Mouse (Mus musculus): ENCODE results near the gene Pigb. TPM values are rescaled to one million over a fixed set of nuclear protein-coding genes. Genes with fewer than 3 reads are reported as not detected.

Pigb gene
- polyA plus RNA-seq, 1 experiment from 2014 or later: 3.1 TPM

DNA sequence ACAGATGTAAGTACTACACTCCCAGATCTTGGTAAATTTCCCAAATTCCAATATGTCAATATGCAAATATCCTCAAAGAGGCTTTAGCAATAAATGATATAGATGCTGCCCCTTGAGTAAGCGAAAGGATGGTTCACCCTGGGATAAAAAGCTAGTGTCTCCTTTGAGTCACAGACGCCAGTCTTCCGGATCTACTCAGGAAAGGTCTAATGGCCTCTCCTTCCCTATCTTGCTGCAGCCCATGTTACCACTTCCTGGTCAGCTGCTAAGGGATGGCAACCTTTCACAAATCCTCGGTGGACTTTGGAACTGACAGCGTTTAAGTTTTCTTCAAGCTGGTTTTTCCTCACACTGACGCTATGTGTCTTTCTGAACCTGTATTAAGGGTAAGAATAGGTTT, 28.5 kb upstream of the Pigb start:
- H3K4me2 ChIP-seq (ENCODE audit: low read depth, low read length): no peak overlapping the region
- H3K4me1 ChIP-seq (ENCODE audit: insufficient read depth): peaks cover 17% of the 10 kb centered on the region
- H3K9ac ChIP-seq (replicated peaks): no peak overlapping the region; the same call in 1 of the 2 replicates
- ATAC-seq: peak; percentile 33; the same call in 1 of the 2 replicates
- no peak; the same call in 1 of the 2 replicates for TF ChIP-seq EP300 (IDR thresholded peaks at IDR 0.05; ENCODE audit: low read depth)
- TF ChIP-seq CTCF (IDR thresholded peaks at IDR 0.05; ENCODE audit: low read depth): no peak
- H3K36me3 ChIP-seq (replicated peaks; ENCODE audit: insufficient read depth, low read length): no peaks in the 10 kb centered on the region; the same call in 1 of the 2 replicates
- peak overlapping the region; percentile 74; the same call in 1 of the 2 replicates for H3K27ac ChIP-seq (ENCODE audit: low read depth)
- H3K9me3 ChIP-seq (ENCODE audit: low read length): no peaks in the 10 kb centered on the region
- DNase-seq: no peak
- WGBS (ENCODE audit: insufficient replicate concordance): 37% methylated on average over 6 of the region's 6 CpGs
- H3K27me3 ChIP-seq (ENCODE audit: insufficient read depth, low read length): no peaks in the 10 kb centered on the region
- H3K4me3 ChIP-seq (ENCODE audit: low read depth, low read length): no peak overlapping the region

DNA sequence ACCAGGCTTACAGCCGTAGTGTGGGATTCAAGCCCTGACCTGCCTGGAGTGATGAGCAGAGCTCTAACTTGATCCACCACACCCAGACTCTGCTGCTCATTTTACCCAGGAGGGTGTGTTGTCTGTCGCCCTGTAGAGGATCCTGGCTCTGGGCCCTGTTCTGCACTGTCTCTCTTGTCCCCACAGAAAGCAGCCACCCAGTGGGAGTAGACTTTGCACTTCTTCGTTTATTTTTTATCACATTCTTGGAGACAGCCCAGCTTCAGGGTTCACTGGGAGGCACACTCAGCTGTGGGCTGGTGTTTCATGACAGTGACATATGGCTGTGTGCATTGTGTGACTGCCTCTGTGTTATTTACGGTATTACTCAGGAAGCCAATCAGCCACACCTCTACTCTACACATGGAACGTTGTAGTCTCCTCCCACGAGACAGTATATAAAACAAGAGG, 28.1 kb upstream of the Pigb start:
- DNase-seq (no peak), ATAC-seq (peak; percentile 40; the same call in 1 of the 2 replicates)
- Histone ChIP-seq H3K36me3 (replicated peaks; ENCODE audit: insufficient read depth, low read length) (no peaks in the 10 kb centered on the region; the same call in 1 of the 2 replicates), H3K4me1 (ENCODE audit: insufficient read depth) (peaks cover 17% of the 10 kb centered on the region), H3K4me2 (ENCODE audit: low read depth, low read length) (peak overlapping the region; percentile 13; the same call in 1 of the 2 replicates), H3K27me3 (ENCODE audit: insufficient read depth, low read length) (no peaks in the 10 kb centered on the region), H3K27ac (ENCODE audit: low read depth) (peak overlapping the region; percentile 74), H3K9me3 (ENCODE audit: low read length) (no peaks in the 10 kb centered on the region), H3K9ac (replicated peaks) (no peak overlapping the region; the same call in 1 of the 2 replicates), H3K4me3 (ENCODE audit: low read depth, low read length) (no peak overlapping the region)
- TF ChIP-seq CTCF (IDR thresholded peaks at IDR 0.05; ENCODE audit: low read depth): no peak
- no peak for TF ChIP-seq EP300 (IDR thresholded peaks at IDR 0.05; ENCODE audit: low read depth)
- WGBS (ENCODE audit: insufficient replicate concordance): 22% methylated on average over 6 of the region's 6 CpGs

DNA sequence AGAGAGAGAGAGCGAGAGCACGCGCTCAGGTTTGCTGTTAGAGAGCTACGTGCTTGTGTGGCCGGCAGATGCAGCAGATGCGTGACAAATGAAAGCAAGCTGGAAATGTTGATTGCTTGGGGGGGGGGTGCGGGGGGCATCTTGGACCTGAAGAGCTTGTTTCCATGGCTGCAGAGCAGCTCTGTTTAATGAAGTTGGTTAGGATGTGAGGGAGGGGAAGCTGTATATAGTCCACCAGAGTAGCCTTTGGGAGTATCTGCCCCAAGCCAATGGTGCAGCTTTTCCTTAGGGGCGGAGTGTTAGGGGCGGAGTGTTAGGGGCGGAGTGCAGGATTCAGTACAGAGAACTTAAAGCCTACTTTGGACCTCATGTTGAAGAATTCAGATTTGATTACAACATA, 26.9 kb upstream of the Pigb start:
- peak; percentile 88 for ATAC-seq
- DNase-seq: peak; percentile 43
- no peak for TF ChIP-seq CTCF (IDR thresholded peaks at IDR 0.05; ENCODE audit: low read depth)
- TF ChIP-seq EP300 (IDR thresholded peaks at IDR 0.05; ENCODE audit: low read depth): no peak
- Histone ChIP-seq H3K27me3 (ENCODE audit: insufficient read depth, low read length) (no peaks in the 10 kb centered on the region), H3K4me3 (ENCODE audit: low read depth, low read length) (no peak overlapping the region), H3K27ac (ENCODE audit: low read depth) (no peak overlapping the region), H3K4me2 (ENCODE audit: low read depth, low read length) (no peak overlapping the region), H3K9me3 (ENCODE audit: low read length) (no peaks in the 10 kb centered on the region), H3K4me1 (ENCODE audit: insufficient read depth) (peaks cover 17% of the 10 kb centered on the region), H3K9ac (replicated peaks) (no peak overlapping the region), H3K36me3 (replicated peaks; ENCODE audit: insufficient read depth, low read length) (no peaks in the 10 kb centered on the region; the same call in 1 of the 2 replicates)
- WGBS (ENCODE audit: insufficient replicate concordance): 35% methylated on average over 10 of the region's 10 CpGs

DNA sequence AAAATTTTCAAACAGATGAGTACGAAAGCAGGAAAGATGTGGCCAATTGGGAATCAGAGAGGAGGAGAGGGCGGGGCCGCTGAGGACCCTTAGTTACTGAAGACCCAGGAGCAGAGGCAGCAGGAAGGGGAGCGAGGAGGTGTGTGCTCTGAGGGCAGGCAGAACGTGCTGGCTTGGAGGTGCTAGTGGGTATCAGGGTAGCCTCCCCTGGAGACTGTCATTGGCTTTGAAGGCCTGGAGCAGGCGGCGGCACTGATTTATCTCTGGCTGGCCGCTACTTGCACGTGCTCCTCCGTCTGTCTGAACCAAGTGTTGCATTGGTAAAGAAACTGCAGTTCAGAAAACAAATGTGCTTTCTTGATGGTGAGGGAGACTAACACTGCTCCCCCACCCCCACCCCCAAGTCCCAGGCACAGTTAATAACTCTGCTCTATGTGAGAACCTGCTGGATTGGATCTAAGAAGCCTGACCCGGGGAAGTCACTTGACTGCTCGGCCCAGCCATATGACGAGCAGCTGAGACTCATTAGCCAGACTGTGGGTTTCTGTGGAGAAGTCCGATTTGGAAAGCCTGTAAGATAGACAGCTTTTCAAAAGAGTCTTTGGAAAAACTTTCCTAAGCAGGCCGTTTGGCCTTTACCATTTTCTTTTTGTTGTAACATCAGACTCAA, 23.6 kb upstream of the Pigb start:
- no peaks in the 10 kb centered on the region for H3K27me3 ChIP-seq (ENCODE audit: insufficient read depth, low read length)
- no peak overlapping the region for H3K27ac ChIP-seq (ENCODE audit: low read depth)
- no peak for ATAC-seq
- whole genome bisulfite sequencing (ENCODE audit: insufficient replicate concordance): 70% methylated on average over 15 of the region's 15 CpGs
- peaks cover 14% of the 10 kb centered on the region for H3K4me1 ChIP-seq (ENCODE audit: insufficient read depth)
- H3K36me3 ChIP-seq (replicated peaks; ENCODE audit: insufficient read depth, low read length): peaks cover 2% of the 10 kb centered on the region; the same call in 1 of the 2 replicates
- DNase-seq: no peak
- TF ChIP-seq CTCF (IDR thresholded peaks at IDR 0.05; ENCODE audit: low read depth): no peak
- TF ChIP-seq EP300 (IDR thresholded peaks at IDR 0.05; ENCODE audit: low read depth): no peak
- no peaks in the 10 kb centered on the region for H3K9me3 ChIP-seq (ENCODE audit: low read length)
- H3K9ac ChIP-seq (replicated peaks): no peak overlapping the region
- no peak overlapping the region for H3K4me3 ChIP-seq (ENCODE audit: low read depth, low read length)
- H3K4me2 ChIP-seq (ENCODE audit: low read depth, low read length): no peak overlapping the region

DNA sequence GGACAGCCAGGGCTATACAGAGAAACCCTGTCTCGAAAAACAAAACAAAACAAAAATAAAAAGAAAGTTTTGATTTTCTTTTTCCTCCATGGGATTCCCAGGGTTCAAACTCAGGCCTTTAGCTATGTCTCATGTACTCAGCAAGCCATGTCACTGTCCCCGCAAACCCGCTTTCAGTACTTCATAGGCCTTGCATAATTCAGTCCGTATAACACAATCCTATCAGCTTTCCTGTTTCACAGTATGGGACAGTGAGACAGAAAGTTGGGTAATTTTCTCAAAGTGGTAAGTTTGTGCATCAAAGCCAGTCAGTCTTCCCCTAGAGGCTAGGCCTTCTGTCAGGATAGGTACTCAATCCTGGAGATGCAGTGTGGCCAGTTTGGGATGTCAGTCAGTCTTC, 19.0 kb upstream of the Pigb start:
- Histone ChIP-seq H3K4me1 (ENCODE audit: insufficient read depth) (peaks cover 2% of the 10 kb centered on the region; the same call in 1 of the 2 replicates), H3K9me3 (ENCODE audit: low read length) (no peaks in the 10 kb centered on the region), H3K9ac (replicated peaks) (no peak overlapping the region), H3K27me3 (ENCODE audit: insufficient read depth, low read length) (no peaks in the 10 kb centered on the region), H3K4me3 (ENCODE audit: low read depth, low read length) (no peak overlapping the region), H3K36me3 (replicated peaks; ENCODE audit: insufficient read depth, low read length) (0 out of 2 replicates have a peak, but pooled peaks cover 2% of the 10 kb centered on the region), H3K4me2 (ENCODE audit: low read depth, low read length) (no peak overlapping the region), H3K27ac (ENCODE audit: low read depth) (no peak overlapping the region)
- no peak for ATAC-seq
- TF ChIP-seq CTCF (IDR thresholded peaks at IDR 0.05; ENCODE audit: low read depth) (no peak), EP300 (IDR thresholded peaks at IDR 0.05; ENCODE audit: low read depth) (no peak)
- 71% methylated on average over 4 of the region's 4 CpGs for WGBS (ENCODE audit: insufficient replicate concordance)
- no peak for DNase-seq

DNA sequence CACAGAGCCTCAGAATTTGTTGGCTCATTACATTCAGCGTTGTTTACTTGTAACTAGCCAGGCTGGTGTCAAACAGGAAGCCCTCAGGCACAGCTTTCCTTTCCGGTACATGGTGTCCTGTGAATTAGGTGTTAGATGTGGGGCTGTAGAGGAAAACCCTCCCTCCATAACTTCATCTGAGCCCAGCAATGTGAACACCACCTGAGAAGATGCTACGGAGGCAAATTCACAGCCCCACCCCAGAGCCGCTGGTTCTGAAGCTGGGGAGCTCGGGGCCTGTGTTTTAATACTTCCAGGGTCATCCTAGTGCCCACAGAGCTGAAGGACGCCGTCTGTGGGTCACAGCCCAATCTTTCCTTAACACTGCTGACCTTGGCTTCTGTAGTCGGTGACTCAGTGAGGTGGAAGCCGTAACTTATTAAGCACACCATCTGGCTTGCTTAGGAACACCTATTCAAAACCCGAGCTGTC, 15.3 kb upstream of the Pigb start:
- WGBS (ENCODE audit: insufficient replicate concordance): 66% methylated on average over 10 of the region's 10 CpGs
- no peaks in the 10 kb centered on the region for H3K36me3 ChIP-seq (replicated peaks; ENCODE audit: insufficient read depth, low read length)
- TF ChIP-seq CTCF (IDR thresholded peaks at IDR 0.05; ENCODE audit: low read depth): no peak
- TF ChIP-seq EP300 (IDR thresholded peaks at IDR 0.05; ENCODE audit: low read depth): peak; percentile 63; the same call in 1 of the 2 replicates
- H3K9ac ChIP-seq (replicated peaks): no peak overlapping the region
- H3K4me1 ChIP-seq (ENCODE audit: insufficient read depth): peaks cover 2% of the 10 kb centered on the region; the same call in 1 of the 2 replicates
- no peaks in the 10 kb centered on the region for H3K9me3 ChIP-seq (ENCODE audit: low read length)
- H3K4me3 ChIP-seq (ENCODE audit: low read depth, low read length): no peak overlapping the region
- H3K27me3 ChIP-seq (ENCODE audit: insufficient read depth, low read length): no peaks in the 10 kb centered on the region
- no peak overlapping the region for H3K4me2 ChIP-seq (ENCODE audit: low read depth, low read length)
- H3K27ac ChIP-seq (ENCODE audit: low read depth): peak overlapping the region; percentile 48
- no peak for DNase-seq
- ATAC-seq: no peak

Measured in liver, postnatal 0 days (tissue).